Mouse (Mus musculus) liver, adult 2 months (tissue): ENCODE data around the gene Tlx2.

Source experiments
- CTCF ChIP-seq: fragments of 200-500 bp; IDR thresholded peaks from 2 replicates; pipeline ENCODE4 v1.5.1; 2011; ENCODE audit warnings: low read depth, low read length, control low read depth
- POLR2A ChIP-seq: fragments of 200-500 bp; IDR thresholded peaks from 2 replicates; pipeline ENCODE4 v1.6.1; 2011; ENCODE audit warnings: low read length, control low read depth; ENCODE audit not compliant: insufficient read depth; ENCODE audit errors: extremely low read depth

GRCm38 (mm10) chr6:83070247-83070310 lies at the start of gene Tlx2:
- no peak for TF ChIP-seq CTCF
- TF ChIP-seq POLR2A = no peak
